Mouse (Mus musculus): ENCODE data around the gene Cd5.
A peak's percentile ranks its signal among the peaks of the same experiment; 100 is the strongest.

Cd5 gene

DNA sequence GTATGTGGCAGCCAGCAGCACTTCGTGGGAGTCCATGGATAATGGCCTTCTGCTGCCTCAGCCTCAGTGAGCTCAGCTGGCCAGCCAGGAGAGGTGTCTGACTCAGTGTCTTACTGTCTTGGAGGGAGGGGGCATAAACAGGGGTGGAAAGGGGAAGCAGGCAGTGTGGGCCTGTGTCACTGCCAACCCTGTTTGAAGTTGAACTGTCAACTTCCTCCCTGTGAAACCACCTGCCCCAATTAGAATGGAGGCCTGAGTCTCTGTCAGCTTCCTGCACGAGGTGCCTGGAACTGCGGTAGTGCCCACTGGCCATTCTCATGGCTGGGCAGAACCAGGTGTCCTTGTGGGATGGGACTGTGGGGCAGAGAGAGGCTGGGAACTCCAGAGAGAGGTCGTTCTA lies at the start of gene Cd5:
Gene Cd5 (minus strand): TSS at position 192 of the 400 bp plus-strand sequence.
- DNase-seq (ENCODE audit: low spot score in 2 of 2), result no peak

DNA sequence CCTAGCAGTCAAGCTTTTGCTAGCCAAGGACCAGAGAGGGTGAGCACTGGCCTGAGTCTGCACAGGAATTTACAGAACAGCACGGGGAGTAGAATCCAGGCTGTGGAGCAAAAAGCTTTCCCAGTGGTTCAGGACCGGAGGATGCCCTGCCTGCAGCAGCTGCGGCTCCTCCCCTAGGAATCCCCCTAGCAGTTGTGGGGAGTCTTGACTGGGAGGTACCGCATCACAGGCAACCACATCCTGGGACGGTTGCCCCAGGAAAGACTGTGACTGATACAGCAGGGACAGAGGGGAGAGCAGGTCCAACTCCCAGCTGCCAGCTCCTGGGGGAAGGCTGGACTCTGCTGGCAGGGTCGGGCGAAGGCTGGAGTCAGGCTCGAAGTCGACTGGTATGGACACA lies 49.4 kb upstream of the Cd5 start:
- DNase-seq (ENCODE audit: low spot score in 2 of 2), result no peak

DNA sequence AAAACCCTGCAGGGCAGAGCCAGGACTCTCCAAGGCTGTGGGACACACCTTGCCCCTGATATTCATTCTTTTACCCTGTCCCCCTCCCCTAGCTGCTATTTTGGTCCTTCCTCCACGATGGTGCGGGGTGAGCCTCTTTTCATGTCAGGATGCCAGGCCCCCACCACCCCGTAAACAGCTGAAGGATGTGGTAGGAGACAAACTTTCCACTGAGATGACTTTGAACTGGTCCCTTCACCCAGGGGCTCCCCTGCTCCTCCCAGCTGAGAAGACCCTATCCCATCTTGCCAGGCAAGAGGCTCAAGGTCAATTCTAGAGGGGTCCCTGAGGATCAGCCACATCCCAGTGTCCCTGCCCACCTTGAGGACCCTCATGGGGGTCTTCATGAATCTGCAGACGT lies 48.6 kb upstream of the Cd5 start:
- no peak for DNase-seq (ENCODE audit: low spot score in 2 of 2)

DNA sequence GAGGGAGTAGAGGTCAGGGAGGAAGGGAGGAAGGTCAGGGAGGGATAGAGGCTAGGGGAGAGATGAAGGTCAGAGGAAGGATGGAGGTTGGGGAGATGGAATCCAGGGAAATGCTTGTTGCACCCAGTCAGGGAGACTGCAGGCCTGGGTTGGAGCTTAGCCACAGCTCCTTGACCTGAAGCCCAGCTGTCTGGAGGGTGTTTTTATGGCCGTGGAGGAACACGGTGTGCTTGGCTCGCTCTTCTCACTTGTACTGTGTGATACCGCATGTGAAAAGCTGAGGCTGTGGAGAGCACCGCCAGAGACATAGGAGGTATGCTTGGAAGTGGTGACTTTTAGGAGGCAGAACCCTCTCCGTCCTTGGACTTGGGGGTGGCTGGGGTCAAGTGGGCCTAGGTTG lies 48.0 kb upstream of the Cd5 start:
- DNase-seq (ENCODE audit: low spot score in 2 of 2), result peak in 1 of 2 experiments; percentile 32

DNA sequence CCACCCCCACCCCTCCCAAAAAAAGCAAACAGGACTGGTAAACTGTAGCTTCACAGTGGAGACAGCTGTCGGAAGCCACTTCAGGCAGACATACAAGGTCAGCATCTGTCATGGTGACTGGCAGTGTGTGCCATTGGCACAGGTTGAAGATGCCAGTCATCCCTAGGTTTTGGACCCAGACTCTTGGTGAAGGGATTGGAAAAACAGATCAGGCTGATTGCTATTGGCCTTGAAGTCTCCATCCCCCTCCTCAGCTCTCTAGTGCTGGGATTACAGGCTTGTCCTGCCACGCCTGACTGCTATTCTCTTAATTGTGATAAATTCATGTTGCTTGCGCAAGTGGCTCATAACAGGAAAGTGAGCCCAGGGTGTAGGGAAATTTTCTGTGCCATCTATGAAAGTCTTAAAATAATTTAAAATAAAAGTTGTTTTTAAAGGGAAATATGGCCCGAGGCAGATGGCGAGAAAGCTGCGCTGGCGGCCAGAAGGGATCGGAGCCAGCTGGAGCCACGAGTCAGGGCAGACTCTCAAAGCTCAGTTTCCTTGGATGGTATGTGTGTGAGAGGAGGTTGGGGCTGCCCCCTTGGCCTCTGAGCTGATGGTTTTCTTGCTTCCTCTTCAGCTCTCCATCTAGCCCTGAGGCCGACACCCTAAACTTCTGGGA lies 46.1 kb upstream of the Cd5 start:
- DNase-seq (ENCODE audit: low spot score in 2 of 2), result no peak

DNA sequence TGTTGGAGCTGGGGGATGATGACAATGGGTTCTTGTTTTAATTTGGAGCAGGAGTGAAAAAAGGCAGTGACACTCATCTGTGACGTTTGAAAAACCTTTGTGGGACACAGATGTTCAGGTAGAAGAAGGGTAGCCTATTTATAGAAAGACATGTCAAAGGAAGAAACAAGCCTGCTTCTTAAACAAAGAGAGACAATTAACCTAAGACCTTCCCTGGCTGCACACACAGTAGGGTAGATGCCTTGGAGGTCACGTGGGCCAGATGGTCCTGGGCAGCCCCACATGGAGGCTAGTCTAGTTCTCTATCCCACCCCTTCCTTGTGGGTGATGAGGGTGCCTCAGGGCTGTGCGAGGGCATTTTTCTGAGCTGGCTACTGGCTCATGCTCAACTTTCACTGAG lies 45.3 kb upstream of the Cd5 start:
- no peak for DNase-seq (ENCODE audit: low spot score in 2 of 2)

DNA sequence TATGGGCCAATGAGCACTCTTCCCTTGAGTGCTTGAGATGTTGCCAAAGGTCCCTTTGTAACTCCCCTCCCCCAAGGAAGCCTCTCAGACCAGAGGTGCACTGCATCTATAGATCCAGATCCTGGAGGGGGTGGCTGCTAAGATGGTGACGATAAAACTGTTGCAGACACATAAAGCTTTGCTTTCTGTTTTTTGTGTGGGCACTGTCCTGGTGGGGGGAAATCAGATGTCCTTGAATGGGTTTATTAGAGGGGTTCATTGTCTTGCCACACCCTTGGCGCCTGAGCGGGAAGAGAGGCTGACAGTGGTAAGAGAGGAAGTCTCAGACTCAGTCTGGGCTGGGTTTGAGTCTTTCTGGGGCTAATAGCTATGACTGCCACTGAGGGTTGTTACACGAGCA lies 44.4 kb upstream of the Cd5 start:
- DNase-seq (ENCODE audit: low spot score in 2 of 2), result no peak

DNA sequence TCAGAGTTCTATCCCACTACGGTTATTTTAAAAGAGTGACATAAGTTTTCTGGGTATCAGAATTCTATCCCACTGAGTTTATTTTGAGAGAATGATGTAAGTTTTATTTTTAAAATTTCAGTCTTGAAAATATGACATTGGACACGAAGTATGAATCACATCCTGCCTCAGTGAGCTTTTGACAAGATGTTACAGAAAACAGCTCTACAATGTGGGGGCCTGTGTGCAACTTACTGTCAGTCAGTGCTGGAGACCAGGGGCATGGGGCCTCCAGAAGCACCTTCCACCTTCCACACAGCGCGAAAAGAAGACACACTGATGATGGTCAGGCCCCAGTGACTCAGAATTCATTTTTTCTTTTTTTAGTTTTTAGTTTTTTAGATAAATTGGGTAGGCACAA lies 42.8 kb upstream of the Cd5 start:
- peak in 1 of 2 experiments; percentile 27 for DNase-seq (ENCODE audit: low spot score in 2 of 2)

DNA sequence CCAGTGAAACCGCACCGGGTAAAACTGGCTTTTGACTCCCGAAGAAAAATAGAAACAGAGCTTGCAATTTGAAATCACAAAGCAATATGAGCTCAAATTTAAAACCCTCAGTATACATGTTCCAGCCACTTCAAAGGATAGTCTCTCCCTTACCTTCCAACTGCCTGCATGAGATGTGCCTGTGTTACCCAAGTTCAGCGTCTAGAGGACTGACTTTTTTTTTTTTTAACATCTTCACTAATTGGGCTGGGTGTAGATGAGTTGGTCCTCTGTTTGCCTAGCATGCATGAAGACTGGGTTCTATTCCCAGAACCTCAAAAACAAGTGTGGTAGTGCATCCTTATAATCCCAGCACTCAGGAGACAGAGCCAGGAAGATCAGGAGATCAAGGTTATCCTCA lies 38.1 kb upstream of the Cd5 start:
- no peak for DNase-seq (ENCODE audit: low spot score in 2 of 2)

DNA sequence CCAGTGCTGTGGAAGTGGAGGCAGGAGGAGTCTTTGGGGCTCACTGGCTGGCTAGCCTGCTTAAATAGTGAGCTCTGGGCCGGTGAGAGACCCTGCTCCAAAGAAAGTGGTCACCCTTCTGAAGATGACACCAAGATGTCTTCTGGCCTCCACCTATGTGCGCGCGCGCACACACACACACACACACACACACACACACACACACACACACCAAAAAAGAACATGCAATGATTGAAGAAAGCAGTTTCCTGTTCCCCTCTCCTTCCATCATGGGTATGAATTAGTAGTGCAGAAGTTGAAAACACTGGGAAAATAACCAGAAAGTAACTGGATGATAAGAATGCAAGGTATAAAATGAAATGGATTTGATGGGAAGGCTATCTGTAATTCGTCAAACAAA lies 35.3 kb upstream of the Cd5 start:
- no peak for DNase-seq (ENCODE audit: low spot score in 2 of 2)

DNA sequence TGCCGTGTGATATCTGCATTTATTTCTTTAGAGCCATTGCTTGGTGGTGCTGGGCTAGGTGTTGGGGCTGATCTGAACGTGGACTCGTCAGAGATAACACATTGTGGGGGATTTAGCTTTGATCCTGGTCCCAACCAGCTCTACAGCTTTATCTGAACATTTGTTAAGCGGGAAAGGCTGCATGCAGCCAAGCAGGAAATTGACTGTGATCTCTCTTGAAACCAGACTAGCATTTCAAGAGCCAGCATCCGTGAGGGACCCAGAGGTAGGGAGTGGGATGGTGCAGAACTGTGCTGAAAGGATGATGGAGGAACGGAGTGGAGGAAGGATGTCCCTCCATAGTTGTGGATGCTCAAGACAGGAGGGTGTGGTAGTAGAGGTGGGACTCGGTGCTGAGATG lies 34.6 kb upstream of the Cd5 start:
- no peak for DNase-seq (ENCODE audit: low spot score in 2 of 2)

DNA sequence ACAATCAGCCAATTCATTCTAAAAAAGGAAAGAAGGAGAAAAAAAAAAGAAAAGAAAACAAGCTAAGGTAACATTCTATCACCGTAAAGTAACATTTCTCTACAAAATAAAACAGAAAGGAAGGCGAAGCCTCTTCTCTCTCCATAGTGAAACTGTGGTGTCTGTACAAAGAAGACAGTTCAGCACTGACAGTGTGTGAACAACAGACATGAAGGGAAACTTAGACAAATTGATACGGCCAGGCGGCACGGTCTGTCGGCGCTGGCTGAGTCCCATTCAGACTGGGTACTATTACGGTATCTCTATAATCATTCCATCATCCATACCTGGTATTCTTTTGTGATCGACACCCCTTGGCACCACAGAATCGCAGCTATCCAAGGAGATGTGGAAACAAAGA lies 34.1 kb upstream of the Cd5 start:
- DNase-seq (ENCODE audit: low spot score in 2 of 2), result no peak

DNA sequence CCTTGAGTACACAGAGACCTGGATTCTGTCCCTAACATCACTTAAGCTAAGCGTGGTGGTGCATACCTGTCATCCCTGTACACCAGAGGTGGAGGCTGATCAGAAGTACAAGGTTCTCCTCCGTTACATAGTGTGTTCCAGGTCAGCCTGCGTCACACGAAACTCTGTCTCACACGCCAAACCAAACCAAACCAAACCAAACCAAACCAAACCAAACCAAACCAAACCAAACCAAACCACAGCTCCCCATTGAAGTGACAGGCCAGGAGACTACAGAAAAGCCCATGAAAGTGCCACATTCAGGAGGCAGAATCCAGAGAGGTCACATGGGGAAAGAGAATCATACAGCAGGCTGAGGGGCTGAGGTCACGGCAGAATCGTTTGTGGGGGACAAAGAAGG lies 33.2 kb upstream of the Cd5 start:
- DNase-seq (ENCODE audit: low spot score in 2 of 2), result no peak

DNA sequence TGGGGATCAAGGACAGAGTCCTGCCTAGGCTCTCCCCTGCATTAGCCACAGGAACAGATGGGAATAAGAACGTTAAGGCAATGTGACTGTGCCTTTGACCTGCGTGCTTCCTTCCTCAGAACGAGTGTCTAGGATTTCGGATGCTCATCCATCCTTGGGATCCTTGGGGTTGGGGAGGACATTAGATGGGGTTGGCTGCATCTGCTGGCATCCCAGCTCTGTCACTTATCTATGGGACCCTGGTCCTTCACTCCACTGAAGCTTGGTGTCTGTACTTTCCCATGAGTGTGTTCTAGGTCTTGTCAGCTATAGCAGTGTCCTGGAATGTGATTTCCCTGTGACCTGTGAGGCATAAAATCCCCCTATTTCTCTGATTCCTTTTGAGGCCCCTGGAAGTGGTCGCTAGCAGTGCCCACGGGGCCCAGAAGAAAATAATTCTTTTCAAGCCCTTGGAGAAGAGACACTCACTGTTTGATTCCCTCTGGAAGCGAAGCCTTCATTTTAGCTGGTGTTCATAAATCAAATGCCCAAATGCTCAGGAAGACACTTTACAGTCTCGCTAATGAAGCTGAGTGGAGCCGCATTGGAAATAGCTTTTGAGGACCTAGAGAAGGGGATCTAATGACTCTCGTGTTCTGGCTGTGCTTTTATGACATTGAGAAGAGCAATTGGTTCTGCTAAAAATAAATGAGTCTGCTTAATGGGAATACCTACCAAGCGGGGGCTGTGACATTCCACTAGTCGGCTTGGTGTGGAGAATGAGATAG lies 30.8 kb upstream of the Cd5 start:
- no peak for DNase-seq (ENCODE audit: low spot score in 2 of 2)

DNA sequence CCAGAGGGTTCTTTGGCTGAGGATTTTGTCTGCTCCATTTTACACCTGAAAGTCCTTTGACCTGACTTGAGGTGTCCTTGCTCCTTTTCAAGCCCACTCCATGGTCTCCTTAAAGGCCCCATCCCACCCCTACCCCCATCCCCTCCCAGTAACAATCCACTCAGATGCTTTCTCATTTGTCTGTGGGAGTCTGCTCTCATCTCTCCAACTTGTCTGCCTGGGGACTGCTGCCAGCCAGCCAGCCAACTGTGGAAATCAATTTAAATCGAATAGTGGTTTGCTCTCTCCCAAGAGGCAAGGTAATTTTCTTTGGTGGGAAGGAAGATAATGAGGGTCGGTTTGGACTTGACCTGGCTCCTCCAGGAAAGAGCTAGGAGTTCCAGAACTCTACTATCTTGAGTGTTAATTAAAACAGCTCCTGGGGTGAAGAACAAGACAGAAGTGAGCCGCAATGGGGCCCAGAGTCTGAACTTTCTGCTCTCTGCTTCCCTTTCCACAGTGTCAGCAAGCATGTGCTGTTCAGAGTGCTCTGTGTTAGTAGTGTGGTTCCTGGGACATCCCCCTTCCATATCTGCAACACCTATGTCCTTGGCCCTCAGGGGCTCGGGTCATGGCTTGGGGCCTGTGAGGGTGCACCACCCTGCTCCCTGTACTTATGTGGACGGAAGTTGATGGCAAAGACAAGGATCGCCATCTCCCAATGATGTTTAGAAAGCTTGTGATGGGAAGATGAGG lies 30.1 kb upstream of the Cd5 start:
- no peak for DNase-seq (ENCODE audit: low spot score in 2 of 2)

DNA sequence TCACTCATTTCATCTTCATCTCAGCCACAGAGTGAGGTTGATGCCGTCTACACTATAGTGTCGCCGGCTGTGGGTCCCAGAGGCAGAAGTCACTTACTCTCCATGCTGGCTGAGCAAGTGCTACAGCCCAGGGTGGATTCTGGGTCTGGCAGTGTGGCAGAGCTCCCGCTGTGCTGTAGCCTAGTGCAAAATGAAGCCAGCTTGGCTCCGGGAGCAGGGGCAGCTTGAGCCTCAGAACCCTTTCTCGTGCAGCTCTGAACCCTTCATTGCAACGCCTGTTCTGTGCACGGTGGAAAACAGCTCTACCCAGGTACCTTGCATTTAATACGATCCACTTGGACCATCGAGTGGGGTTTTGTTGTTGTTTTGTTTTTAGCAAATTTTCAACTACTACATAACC lies 28.8 kb upstream of the Cd5 start:
- DNase-seq (ENCODE audit: low spot score in 2 of 2), result no peak

DNA sequence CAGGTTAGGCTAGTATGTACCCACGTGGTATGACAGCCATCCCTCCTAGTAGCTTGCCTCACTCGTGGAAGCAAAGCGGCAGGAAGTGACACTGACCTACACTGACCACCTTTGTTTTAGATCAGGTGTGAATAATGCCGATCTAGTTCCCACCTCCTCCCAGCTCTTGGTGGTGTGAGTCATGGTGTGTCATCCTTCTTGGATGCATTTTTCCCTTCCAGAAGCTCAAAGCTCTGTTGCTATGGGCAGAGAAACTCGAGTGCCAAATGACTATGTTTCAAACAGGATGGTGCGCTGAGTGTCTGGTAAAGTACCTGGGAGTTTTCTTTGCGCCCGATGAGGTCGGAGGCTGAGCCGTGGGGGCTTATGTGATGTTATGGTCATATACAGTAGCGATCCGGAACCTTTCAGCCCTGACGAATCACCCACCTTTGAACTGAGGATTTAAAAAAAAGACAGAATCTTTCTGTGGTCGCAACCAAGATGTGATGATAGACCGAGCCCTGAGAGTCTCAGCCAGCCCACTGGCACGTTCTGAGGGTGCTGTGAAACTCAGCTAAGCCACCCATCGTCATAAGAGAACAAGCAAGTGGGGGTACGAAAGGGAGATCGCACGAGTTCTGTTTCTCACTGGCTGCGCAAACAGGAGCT lies 24.7 kb upstream of the Cd5 start:
- DNase-seq (ENCODE audit: low spot score in 2 of 2), result no peak

DNA sequence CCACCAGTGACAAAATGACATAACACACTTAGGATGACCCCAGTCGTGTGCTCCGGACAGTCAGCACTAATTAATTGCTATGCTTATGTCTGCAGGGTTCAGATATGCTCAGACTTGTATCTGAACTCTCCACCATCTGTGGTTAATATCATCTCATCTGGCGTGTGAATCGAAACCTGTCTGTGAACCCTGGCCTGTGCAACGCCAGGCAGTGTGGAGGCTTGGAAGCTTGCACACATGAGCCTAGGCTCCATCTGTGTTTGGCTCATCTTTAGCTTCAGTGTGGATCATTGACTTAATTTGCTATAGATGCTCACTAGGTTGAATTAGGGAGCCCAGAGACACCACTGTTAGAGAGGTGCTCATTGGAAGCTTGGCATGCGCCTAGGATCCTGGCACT lies 23.7 kb upstream of the Cd5 start:
- no peak for DNase-seq (ENCODE audit: low spot score in 2 of 2)

DNA sequence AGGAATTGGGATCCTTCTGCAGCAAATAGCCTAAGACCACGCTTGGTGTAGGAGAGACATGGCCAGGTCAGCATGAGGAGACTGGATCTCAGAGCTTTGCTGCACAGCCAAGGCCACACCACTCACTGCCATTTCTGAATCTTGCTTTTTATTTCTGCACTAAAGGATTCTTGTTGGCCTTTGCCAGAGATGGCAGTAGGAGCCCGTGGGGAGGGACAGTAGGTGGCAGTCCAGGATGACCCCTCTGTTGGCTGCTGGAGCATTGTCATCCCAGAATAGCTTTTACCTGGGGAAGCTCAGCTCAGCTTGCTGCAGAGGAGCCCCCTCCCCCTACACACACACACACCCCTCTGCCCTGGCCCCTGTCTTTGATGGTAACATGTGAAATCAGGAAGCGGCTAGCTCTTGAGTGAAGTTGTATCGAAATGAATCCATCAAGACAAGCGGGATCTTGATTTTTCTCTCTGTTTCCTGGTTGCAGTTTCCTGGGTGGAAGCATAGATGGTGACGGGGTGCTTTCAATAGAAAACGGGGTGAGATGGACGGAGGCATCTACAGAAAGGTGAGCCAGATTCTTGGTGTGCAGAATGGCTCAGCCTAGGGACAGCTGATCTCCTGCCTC lies 23.1 kb upstream of the Cd5 start:
- no peak for DNase-seq (ENCODE audit: low spot score in 2 of 2)

DNA sequence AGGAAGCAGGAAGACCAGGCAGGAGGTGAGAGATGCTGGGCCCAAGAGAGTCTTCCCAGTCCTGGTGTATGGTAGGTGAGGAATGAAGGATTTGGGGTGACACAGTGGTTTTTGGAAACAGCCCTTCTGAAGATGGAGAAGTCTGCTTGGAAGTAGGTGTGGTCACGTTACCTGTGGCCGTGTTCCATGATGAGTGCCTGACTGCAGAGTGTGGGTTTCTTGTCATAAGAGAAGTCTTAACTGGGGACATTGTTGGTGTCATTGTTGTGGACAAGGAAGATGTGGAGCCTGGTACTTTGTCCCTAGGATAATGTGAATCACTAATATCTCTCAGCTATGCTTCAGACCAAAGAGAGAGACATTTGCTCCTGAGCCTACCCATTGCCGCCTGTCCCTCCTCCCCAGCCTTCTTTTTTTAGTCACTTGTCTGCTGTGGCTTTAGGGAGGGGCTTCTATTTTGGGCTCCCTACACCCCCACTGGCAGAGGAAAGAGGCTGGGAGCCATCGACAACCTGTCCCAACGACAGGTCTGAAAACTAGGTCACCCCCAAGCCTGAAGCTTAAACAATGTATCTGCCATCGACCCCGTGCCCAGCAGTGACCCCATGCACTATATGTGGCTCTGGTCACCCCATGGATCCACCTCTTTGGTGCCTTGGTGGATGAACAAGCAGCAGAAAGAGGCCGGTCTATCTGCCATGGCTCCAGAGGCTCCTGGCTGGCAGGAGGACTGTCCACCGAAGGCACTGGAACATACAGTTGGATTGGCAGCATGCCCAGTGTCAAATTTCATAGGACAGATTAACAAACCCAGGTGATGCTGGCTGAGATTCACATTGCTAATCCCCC lies 21.4 kb upstream of the Cd5 start:
- DNase-seq (ENCODE audit: low spot score in 2 of 2), result peak; percentile 58 to 61

DNA sequence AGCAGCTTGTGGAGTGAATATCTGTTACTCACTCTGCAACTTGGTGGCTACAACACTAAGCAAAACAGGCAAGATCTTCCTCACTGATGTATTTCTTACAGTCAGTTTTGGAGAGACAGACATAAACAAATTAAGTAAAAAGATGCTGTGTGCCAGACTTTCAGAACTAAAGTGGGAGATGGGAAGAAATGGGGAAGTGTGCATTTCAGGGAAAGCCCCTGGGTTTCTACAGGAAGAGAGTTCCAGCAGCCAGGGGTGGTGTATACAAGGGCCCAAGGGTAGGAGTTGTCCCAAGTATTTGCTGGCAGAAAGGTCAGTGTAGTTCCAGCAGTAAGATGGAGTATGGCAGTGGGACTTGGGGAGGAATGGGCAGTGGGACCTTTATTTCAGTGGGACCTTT lies 20.7 kb upstream of the Cd5 start:
- no peak for DNase-seq (ENCODE audit: low spot score in 2 of 2)

Data from heart, adult 9 months (tissue).